Mouse (Mus musculus) testis, postnatal 10 days (tissue): ENCODE data around the gene Pmp22.
A peak's percentile ranks its signal among the peaks of the same experiment; 100 is the strongest.

Experiments
- DNase-seq: peaks from one replicate; pipeline ENCODE4 v3.0.0; 2021; ENCODE audit warnings: low spot score

Pmp22 gene

DNA sequence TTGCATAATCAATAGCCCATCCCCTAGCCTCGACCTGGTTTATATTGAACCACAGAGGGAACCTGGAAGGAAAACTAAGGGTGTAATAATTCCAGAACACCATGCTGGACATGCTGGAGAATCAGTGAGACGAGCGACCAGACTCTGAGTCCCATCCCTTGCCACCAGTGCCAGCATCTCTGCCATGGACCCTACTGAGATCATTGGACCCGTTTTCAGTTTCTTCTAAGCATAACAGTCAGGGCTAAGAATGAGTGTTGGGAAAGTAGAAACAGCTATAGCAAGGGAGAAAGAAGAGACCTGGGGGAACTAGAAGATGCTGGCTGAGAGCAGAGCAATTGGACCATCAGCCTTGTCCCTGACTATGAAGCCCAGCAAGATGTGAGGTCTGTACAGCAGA lies 1.3 kb upstream of the Pmp22 start:
- DNase-seq = no peak

DNA sequence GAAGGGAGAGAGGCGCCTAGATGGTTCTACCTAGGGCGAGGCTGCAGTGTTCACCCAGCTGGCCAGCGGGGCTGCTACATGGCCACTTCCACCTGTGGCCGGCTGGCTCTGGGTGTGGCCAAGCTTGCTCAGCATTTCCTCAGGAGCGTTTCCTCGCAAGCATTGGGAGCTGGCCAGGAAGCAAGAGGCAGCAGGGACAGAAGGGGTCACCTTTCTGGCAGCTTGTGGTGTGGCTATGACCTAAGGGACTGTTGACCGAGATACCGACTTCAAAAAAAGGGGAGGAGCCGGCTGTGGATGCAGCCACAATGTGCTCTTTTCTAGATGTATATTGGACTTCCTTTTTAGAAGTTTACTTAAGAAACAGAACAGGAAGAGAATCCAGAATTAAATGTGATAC lies 593 bp downstream of the Pmp22 start:
- DNase-seq = no peak

DNA sequence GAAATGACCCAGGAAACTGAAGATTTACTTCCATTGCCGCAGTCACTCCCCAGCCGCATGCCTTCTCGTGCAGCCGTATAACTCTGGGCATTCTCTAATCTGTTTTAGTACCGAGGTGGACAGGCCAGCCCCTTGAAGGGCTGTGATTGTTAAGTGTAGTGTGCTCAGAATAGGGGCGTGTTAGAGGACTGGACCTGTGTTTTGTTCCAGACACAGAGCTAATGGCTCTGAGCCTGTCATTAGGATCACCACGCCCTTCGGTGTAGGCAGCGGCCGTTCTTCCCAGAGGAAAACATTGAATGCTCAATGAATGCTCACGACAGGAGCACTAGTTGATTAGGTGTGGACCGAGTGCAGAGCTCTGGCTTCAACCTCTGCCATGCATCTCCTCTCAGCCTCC lies 1.1 kb downstream of the Pmp22 start:
- no peak for DNase-seq

DNA sequence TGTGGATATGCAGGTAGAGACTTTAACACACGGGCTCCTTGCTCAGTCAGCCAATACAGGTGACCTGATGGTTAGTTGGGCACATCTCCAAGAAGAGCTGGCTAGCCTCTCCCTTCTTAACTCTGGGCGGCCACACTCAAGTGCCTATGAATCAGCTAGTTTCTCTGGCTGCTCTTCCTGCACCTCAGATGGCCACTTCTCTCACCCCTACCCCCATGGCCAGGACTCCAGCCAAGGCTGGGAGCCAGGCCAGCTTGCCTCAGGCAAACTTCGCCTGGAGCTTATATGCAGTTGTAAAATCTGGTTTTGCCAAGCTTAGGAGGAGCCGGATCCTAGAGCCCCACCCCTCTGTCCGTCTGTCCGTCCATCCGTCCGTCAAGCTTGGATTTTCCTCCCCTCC lies 1.7 kb downstream of the Pmp22 start:
- DNase-seq = peak; percentile 75

DNA sequence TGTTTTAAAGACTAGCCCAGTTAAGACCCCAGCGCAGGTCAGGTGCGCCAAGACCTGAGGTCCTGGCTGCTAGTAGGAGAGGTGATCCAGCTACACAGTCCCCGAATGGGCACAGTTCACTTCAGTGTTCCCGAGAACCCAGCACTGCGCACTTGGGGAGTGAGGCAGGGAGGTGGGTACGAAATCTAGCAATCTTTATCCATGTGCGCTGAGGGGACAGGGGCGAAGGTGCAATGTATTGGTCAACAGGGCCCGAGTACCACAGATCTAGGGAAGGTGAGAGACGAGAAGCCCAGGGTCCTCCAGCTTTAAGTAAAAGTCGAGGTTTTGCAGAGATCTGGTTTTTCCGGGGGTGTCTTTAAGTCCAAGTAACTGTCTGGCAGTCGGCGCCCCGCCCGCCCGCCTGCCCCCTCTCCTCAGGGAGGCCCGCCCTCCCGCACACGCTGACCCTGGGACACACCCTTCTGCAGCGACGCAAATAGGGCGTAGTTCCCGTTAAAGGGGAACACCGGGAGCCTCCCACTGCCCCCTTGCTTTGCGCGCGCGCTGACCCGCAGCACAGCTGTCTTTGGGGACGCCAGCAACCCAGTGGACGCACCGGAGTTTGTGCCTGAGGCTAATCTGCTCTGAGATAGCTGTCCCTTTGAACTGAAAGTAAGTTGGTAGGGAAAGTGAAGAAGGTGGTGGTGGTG lies 2.4 kb downstream of the Pmp22 start:
- peak; percentile 74 for DNase-seq

DNA sequence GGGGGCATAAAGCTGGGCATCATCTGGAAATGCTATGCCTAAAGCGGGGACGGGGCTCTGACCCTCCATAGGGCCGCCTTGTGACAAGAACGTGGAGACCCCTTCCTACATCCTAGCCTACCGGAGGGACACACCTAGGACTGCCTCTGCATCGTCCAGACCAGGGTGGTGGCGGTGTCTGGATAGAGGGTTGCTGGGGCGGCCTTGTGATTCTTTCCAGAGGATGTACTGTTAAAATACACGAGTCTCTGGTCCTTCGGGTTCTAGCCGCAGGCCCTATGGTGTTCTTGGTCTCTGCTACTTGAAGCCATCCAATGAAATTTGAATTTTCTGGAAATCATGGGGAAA lies 2.9 kb downstream of the Pmp22 start:
- DNase-seq = no peak

DNA sequence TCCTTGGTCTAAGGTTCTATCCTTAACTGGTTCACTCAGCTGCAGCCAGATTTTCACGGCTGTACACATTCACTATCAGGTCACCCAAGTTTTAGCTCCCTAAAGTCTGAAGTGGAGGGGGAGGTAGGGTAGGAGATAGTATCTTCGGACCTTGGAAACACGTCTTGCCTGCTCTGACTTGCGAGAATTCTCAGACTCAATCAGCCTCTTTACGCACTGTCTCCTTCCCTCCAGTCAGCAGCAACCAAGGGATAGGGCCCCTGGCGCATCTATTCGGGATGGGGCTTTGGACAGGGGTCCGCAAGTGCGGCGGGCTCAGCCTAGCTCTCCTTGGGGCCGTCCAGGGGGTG lies 3.3 kb downstream of the Pmp22 start:
- DNase-seq = no peak

DNA sequence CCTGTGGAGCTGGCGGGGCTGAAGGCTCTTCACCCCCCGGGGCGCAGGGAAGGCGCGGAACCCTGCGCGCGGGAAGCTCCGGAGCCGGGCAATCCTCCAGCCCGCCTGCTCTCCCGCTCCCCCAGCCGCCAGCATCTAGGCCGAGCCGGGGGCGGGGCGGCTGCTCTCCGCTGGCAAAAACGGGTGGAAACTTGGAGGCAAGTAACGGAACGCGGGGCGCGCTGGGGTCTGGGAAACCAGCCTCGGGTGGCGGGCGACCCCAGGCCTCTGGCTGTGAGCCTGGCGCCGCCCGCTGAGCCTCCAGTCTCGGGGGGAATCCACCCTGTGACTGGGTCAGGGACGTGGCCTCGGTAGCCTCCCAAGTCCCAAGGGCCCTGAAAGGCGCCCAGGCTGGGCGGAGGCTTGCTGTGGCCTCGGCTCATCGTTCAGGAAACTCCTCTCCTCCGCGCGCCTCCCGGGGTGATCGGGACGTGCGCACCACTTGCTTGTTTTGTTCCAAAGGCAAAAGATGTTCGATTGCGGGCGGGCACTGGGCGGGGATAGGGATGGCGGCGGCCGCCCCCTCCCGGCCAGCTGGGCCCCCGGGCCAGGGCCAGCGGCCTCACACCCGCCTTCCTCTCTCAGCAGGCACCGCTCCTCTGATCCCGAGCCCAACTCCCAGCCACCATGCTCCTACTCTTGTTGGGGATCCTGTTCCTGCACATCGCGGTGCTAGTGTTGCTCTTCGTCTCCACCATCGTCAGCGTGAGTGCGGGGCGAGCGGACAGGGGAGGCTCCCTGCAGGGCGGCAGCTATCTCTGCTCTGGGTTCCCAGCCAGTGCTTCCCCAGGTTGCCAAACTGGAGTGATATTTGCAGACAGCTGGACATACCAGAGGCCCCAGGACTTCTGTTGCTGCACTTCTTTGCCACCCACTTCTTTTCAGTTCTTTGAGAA lies 4.0 kb downstream of the Pmp22 start:
- DNase-seq = peak; percentile 86

DNA sequence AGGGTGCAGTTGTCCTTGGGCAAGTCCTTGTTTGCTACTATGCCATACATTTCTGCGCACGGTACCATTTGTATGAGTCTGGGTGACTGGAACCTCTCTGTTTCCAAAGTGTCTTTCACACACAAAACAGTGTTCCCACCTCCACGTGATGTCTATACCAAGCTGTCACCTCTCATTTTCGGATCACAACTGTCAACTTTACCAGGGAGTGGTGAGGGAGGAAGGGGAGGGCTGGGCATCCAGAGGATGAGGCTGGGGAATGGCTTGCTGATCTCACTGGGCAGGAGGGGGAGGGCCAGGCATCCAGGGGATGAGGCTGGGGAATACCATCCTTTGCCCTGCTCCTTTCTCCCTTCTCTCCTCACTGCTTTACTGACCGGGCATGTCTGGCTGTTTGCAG lies 5.2 kb downstream of the Pmp22 start:
- no peak for DNase-seq

DNA sequence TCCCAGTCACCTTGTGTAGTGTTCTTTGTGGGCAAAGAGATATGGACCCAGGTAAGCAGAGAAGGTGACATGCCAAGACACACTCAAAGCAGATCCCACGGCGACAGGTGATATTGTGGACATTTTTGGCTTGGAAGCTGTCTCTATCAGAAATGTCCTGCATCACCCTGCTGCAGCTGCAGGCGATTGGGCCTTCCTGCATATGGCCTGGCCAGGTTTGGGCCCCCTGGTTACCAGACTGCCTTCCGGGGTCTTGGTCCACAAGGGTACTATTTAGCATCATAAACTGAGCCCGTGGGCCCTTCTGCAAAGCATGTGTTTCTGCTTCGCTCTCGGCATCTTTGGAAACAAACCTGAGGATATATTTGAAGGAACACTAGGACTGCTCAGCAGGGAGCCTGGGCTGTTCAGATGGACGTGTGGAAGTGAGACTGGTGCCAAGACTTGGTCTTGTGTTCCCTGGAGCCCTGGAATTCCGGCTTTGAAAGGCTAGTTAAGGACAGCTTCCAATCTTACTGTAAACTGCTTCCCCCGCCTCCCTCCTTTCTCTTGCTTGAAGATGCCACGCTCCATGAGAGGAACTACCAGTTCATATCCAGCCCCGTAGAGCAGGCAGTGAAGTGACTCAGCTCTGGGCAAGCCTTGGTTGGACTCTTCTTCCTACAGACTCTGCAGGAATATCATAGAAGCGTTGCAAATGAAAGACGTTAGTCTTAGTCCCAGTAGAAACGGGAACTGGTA lies 6.1 kb downstream of the Pmp22 start:
- no peak for DNase-seq

DNA sequence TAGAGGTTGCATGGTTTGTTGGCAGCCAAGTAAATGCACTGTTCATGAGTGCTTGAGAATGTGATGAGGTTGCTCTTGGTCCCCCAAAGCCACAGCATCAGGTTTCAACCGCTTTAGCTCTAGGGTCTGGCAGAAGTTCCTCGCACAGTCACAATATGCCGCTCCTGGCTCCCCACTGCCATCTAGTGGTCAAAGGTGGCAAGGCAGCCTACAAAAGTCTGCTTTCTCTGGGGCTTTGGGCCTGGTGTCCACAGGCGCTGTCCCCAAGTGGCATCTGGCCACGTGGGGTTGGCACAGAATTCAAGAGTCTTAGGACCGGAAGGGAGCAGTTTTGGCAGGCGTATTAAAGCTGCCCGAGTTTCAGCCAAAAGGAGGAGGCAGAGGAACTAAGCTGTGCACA lies 6.8 kb downstream of the Pmp22 start:
- peak; percentile 97 for DNase-seq

DNA sequence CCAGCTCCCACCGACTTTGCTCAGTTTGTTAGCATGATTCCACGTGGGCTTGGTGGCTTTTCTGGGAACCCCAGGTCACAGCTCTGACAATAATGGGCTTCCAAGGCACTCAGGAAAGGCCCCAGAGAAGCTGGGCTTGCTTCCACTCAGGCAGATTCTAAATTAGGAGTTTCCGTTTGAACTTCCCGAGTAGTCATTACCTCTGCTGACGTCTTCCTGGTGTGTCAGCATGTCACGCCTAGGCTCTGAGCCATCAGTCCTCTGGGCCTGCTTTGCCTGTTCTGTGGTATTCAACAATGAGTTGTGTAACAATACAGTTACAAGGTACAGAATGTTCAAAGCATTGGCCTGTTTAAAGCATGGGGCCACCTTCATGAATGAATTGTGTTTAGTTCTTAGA lies 7.4 kb downstream of the Pmp22 start:
- DNase-seq = no peak

DNA sequence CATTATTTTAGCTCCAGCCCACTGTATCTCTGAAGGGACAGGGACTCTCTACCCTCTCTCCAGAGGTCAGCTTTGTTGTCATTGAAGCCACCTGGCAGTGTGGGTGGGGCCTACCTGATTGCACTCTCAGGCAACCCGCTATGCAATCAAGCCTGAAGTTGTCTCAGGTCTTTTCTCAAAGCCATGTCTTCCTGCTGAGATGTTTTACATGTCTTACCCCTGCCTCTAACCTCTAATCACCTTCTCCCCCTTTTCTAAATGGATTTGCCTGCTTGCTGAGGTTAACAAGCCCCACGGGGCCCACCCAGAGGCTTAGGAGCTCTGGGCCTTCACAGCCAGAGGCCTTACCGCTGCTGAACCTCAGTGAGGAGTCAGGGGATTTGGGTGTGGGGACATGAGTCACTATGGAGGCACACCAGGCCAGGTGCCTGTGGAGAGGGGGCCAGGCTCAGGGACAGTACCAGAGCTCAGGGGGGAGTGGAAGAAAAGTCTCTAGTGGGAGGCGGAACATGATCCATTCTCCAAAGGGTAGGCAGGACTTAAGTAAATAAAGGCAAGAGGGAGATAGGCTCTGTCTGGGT lies 8.1 kb downstream of the Pmp22 start:
- no peak for DNase-seq

DNA sequence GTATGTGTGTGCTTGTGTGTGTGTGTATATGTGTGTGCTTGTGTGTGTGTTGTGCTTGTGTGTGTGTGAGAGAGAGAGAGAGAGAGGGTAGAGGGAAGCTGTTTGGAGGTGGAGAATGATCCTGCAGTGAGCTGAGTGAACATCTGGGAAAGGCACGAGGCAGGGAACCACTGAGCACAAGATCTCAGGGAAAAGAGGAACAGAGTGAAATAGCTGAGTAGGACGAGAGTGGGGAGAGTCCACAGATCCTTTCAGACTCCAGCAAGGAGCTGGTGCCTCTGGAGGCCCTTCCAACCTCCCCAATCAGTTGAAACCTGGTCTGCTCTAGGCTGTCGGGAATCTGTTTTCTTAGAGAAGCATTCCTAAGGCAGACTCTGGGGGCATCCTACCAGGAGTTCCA lies 10.0 kb downstream of the Pmp22 start:
- no peak for DNase-seq

DNA sequence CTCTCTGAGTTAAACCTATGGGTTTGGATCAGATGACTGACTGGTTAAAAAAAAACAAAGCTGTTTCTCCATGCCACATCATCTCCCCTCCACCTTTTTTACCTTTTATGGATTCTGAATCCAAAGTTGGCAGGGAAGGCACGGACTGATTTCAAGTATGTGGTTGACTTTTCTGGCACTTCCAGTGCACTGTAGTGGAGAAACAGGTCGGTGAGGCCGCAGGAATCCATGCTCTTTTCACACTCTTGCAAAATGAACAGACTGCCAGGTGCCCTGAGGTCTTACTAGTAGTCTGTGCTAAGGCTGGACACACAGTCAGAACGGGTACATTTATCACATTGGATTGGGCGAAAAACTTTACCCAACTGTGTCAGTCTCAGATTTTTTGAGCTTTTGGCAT lies 13.5 kb downstream of the Pmp22 start:
- no peak for DNase-seq

DNA sequence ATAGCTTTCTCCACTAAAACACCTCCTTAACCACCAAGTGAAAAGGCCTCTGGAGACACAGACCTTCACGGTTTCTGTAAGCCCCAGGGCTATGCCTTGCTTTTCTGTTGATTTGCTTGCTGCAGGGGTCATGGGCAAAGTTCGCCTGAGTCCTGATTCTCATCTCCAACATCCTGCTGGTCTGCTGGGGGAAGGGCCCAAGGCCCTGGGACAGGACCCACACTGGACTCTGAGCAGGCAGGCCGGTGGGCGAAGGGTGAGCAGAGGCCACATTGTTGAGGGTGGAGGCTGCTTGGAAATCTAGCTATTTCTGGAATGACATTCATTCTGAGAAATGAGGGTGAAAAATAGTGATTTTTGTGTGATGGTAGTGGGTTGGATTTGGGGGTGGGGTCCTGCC lies 14.0 kb downstream of the Pmp22 start:
- DNase-seq = no peak

DNA sequence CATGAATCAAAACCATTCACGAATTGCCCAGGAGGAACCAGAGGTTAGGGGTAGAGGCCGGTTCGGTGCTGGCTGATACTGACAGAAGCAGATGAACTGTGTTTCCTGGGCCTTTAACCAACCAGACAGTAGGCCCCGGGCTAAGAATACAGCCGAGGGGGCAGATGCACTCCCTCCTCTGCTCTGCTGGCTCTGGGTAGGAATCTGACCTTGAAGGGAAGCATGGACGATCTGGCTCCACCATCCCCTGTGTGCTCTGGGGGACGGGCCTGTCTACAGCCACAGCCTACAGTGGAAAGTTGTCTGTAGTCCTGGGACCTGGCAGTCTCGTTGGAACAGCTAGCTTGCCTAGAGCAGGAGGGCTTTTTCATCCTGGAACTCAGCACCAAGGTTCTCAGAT lies 14.7 kb downstream of the Pmp22 start:
- peak; percentile 59 for DNase-seq

DNA sequence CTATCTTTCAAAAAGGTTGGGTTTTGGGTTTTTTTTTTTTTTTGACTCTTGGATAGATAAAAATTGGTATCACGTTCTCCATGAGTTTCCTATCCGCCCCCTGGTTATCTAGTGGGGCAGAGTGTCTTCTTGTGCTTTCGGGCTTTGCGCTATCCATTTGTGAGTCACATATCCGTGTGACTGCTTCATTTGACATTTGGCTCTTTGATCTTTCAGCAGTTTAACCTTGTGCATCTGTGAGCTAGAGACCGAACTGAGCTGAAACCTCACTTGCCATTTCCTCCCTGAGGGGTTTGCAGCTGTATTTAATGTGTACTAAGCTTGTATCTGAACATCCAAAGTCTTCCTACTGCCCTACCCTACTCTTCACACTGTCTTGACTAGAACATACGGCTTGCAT lies 17.8 kb downstream of the Pmp22 start:
- DNase-seq = no peak

DNA sequence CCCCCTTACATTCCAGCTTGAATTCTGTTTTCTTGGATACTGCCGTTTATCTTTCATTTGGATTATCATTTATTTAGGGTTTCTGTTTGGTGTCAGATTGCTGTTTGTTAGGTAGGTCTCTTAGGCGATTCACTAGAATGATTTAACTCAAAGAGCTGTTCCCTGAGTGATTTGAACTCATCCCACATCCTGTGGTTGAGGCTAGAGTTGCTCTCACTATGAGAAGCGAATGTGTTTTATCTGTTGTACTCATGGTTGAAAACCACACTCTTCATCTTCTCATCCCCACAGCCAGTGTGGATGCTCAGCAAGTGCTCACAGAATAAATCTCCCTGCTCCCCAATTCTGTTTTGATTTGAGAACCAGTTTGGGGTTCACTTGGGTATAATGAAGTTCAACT lies 19.5 kb downstream of the Pmp22 start:
- DNase-seq = no peak

DNA sequence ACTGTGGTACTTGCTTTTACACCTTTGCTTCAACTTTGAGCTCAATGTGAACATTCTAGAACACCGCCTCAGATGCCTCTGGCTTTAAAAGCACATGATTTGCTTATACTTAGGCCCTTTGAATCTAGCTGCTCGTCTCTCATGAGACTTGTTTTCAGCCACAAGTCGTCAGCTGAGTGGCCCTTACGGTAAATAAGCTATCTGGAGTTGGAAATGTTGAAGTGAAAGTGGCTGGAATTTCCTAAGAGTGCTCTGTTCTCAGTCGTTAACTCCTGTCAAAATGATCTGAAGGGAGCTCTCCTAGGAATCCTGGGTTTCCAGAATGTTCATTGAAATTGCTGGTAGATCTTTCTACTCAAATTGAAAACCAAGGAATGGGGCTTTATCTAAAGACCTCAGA lies 23.1 kb downstream of the Pmp22 start:
- no peak for DNase-seq

DNA sequence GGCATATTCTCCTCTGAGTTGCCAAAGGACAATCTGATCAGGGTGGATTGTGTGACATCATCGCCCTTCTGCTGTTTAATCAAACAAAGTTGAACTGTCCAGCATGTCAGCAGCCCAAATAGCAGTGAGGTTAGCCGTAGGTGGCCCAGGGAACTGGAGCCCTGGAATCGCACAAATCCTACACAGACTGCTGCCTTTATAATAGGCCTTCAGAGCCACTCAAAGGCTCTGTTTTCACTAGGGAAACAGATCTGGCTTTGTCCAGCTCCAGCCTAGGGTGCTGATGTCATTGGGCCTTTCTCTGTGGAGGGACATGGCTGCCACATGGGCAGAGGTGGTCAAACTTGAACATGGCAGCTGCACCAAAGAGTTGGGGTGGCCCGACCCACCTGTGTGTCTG lies 28.3 kb downstream of the Pmp22 start:
- DNase-seq = no peak

DNA sequence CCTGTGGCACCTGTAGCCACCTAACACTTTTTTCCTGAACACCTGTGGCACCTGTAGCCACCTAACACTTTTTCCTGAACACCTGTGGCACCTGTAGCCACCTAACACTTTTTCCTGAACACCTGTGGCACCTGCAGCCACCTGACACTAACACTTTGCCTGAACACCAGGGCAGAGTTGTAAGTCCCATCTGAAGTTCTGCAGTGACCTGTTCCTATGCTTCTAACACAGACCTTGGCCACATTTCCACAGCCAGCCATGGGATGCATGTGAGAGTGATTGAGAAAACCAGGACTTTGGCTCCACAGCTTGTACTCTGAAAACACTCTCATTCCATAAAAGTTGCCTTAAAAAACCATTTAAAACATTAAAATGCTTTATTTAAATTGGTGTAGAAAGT lies 32.1 kb downstream of the Pmp22 start:
- DNase-seq = no peak

DNA sequence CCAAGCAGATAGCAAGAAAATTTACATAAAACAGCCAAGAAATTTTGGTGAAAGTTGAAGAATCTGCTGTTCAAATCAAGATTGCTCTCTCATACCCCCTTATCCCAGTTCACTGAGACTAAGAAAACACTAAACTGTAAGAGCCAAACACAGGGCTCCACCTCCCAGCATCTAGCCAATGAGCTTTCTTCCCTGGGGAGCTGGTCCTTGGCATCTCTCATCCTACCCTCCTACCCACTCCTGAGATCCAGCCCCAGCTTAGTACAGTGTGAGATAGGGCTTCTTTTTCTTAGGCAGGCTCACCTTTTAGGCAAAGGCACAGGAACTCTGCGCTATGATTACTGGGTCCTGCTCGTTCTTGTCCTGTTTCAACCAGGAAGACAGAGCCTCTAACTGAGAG lies 34.0 kb downstream of the Pmp22 start:
- DNase-seq = no peak
